10 mouse cellular contexts compared by ENCODE assay signal in the genomic region with DNA sequence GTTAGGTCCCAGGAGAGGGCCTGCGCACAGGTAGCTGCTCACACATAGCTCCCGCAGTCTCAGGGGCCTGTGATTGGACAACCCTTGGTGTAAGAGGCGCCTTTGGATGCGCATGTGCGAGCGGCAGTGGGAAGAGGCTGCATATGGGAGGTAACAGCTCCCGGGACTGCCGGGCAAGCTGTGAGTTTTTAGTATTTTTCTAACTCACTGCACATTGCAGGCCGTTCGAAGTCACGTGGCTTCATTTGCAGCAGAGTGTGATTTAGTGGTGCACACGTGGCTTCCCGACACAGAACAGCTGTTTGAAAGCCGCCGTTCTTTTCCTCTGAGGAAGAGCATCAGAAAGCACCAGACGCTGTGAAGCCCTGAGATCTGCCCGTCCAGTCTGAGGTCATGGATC.
DNase-seq lines count a peak whose midpoint lies in the region; ATAC-seq lines count a peak whose summit lies in the region.
"Had no signal": no experiment of that assay in that cellular context is flagged by ENCODE, and none has a peak within 500 bp of the region (broad histone marks: within the 10 kb centered on the region; RNA-seq: fewer than 3 reads in every experiment).

No protein-coding gene starts in this region.

- H3K36me3 ChIP-seq in neural tube, embryonic 11.5 days (ENCODE audit: control insufficient read depth, insufficient read depth, low read length), result no peaks in the 10 kb centered on the region
- H3K36me3 ChIP-seq: embryonic facial prominence, embryonic 13.5 days had no signal

- WGBS in neural tube, embryonic 11.5 days, result 56% methylated on average over 17 of the region's 17 CpGs

- H3K9ac ChIP-seq in neural tube, embryonic 11.5 days (ENCODE audit: low read length), result no peak overlapping the region
- H3K9ac ChIP-seq: embryonic facial prominence, embryonic 13.5 days; liver, embryonic 14.5 days had no signal

- H3K9me3 ChIP-seq in neural tube, embryonic 11.5 days (ENCODE audit: control insufficient read depth, low read length), result no peaks in the 10 kb centered on the region
- H3K9me3 ChIP-seq: embryonic facial prominence, embryonic 13.5 days had no signal

- H3K4me3 ChIP-seq in neural tube, embryonic 11.5 days (ENCODE audit: low read depth, low read length), result no peak overlapping the region
- H3K4me3 ChIP-seq: embryonic facial prominence, embryonic 13.5 days had no signal

- H3K27ac ChIP-seq in neural tube, embryonic 11.5 days (ENCODE audit: low read depth, low read length), result no peak overlapping the region
- H3K27ac ChIP-seq: embryonic facial prominence, embryonic 13.5 days; liver, embryonic 14.5 days had no signal

- peak; percentile 93 for ATAC-seq in frontal cortex, adult (ENCODE audit: low TSS enrichment)
- no peak for ATAC-seq in neural tube, embryonic 11.5 days (ENCODE audit: insufficient read depth, low FRiP score, low TSS enrichment)

- H3K4me1 ChIP-seq in neural tube, embryonic 11.5 days (ENCODE audit: control insufficient read depth, insufficient read depth, low read length), result no peaks in the 10 kb centered on the region; the same call in 1 of the 2 replicates

- H3K4me2 ChIP-seq in neural tube, embryonic 11.5 days (ENCODE audit: low read depth), result no peak overlapping the region
- H3K4me2 ChIP-seq: embryonic facial prominence, embryonic 13.5 days had no signal

- no peaks in the 10 kb centered on the region for H3K27me3 ChIP-seq in neural tube, embryonic 11.5 days (ENCODE audit: control insufficient read depth, insufficient read depth, low read length)
- H3K27me3 ChIP-seq: embryonic facial prominence, embryonic 13.5 days had no signal

- DNase-seq in frontal cortex, postnatal 25 days (ENCODE audit: low spot score in 2 of 2), result no peak
- DNase-seq in cerebellum, adult 18-20 months, result peak; percentile 59 to 61
- DNase-seq in kidney, postnatal 25 days, result peak; percentile 29 to 58
- peak; percentile 27 for DNase-seq in neural tube, embryonic 11.5 days (ENCODE audit: low spot score)
- DNase-seq in spleen, postnatal 36 days (ENCODE audit: low spot score in 2 of 2), result no peak
- DNase-seq in thymus, adult 18-20 months, result no peak
- no peak for DNase-seq in gastrocnemius, postnatal 10 days

Comparison
In these comparisons a context has a peak if more than half of its experiments do, and no peak if none do; other contexts are left out.
1. DNase-seq: peak in cerebellum, adult 18-20 months (2 of 2), kidney, postnatal 25 days (2 of 2) and neural tube, embryonic 11.5 days (single experiment); none in frontal cortex, postnatal 25 days (0 of 2), spleen, postnatal 36 days (0 of 2), thymus, adult 18-20 months (0 of 2) and gastrocnemius, postnatal 10 days (single experiment).